In genomic region chr10:85125184-85125583, GRCm38 (mm10) we compare ENCODE assay signal across 24 mouse cellular contexts.
"Had no signal": no experiment of that assay in that cellular context is flagged by ENCODE, and none has a peak within 500 bp of the region (broad histone marks: within the 10 kb centered on the region; RNA-seq: fewer than 3 reads in every experiment).

No protein-coding gene starts in this region.

- H3K27ac ChIP-seq: layer of hippocampus, adult 2 months; left cerebral cortex, adult 2 months; limb, embryonic 12.5 days; limb, embryonic 15.5 days; liver, embryonic 14.5 days; lung, embryonic 15.5 days; midbrain, embryonic 12.5 days; midbrain, embryonic 15.5 days; neural tube, embryonic 13.5 days had no signal

- H3K27me3 ChIP-seq: limb, embryonic 12.5 days; limb, embryonic 15.5 days; lung, embryonic 15.5 days; midbrain, embryonic 12.5 days; midbrain, embryonic 15.5 days; neural tube, embryonic 13.5 days had no signal

- H3K4me2 ChIP-seq: limb, embryonic 12.5 days; limb, embryonic 15.5 days; liver, embryonic 11.5 days; lung, embryonic 15.5 days; midbrain, embryonic 12.5 days; midbrain, embryonic 15.5 days; neural tube, embryonic 13.5 days had no signal

- H3K9ac ChIP-seq: limb, embryonic 12.5 days; limb, embryonic 15.5 days; liver, embryonic 14.5 days; liver, postnatal 0 days; lung, embryonic 15.5 days; midbrain, embryonic 12.5 days; midbrain, embryonic 15.5 days; neural tube, embryonic 13.5 days had no signal

- DNase-seq: kidney, adult 18-20 months; kidney, adult 9 months; kidney, postnatal 14 days; kidney, postnatal 4 days; layer of hippocampus, adult 9-11 months; left cerebral cortex, postnatal 4 days; liver, postnatal 0 days; lung, postnatal 10 days; lung, postnatal 4 days; retina, postnatal 1 day; right cerebral cortex, postnatal 25 days; thymus, adult 2 months; thymus, postnatal 25 days had no signal

- ATAC-seq: liver, postnatal 0 days; midbrain, embryonic 15.5 days had no signal

- H3K4me3 ChIP-seq: layer of hippocampus, adult 2 months; left cerebral cortex, adult 2 months; limb, embryonic 12.5 days; limb, embryonic 15.5 days; lung, embryonic 15.5 days; midbrain, embryonic 12.5 days; midbrain, embryonic 15.5 days; myocyte; neural tube, embryonic 13.5 days had no signal

- H3K9me3 ChIP-seq: limb, embryonic 12.5 days; limb, embryonic 15.5 days; lung, embryonic 15.5 days; midbrain, embryonic 12.5 days; midbrain, embryonic 15.5 days; neural tube, embryonic 13.5 days had no signal
